Mouse (Mus musculus) G1E-ER4 (cell line): ENCODE results near the gene Pyy. TPM values are rescaled to one million over a fixed set of nuclear protein-coding genes. Genes with fewer than 3 reads are reported as not detected.

Experiments used
- GATA1 ChIP-seq: IDR thresholded peaks from one replicate; pipeline ENCODE4 v1.8.0; 2012; ENCODE audit warnings: low read length, inconsistent platforms
- polyA plus RNA-seq: library from polyadenylated mRNA; stranded (reverse); fragments of >175 nt; gene quantifications from 2 replicates; pipeline ENCODE4 v1.2.3, GENCODE M21; 2012

The Pyy gene
- polyA plus RNA-seq, 1 experiment: not detected

DNA sequence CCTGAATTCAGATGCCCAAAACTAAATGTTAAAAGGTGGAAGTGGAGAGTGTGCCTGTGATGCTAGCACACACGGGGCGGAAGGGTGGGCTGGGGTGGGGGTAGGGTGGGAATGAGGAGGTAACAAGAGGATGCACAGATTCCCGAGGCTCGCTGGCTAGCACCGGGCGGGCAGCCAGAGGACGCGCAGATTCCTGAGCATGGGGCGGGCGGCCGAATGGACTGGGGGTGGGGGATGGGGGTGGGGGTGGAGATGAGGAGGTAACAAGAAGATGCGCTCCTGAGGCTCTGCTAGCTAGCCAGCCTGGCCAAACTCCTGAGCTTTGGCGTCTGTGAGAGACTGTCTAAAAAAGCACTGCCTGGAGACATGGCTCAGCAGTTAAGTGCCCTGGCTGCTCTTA lies 37.2 kb downstream of the Pyy start:
- TF ChIP-seq GATA1: no peak

DNA sequence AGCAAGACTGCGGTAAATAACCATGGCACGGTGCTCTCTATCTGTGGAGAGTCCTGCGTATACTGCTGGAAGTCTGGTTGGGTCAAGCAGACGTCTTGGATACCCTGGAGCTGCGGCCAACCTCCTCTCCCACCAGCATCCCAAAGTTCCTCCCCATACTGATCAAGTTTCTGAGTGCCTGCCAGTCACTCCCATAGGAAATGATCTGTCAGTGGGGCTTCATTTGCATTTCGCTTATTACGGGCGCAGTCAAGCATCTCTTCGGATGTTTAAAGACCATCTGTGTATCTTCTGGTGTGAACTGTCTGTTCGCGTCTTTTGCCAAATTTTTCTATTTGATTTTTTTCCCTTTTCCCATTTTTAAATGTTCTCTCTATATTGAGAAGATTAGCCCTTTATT lies 38.0 kb downstream of the Pyy start:
- no peak for TF ChIP-seq GATA1

DNA sequence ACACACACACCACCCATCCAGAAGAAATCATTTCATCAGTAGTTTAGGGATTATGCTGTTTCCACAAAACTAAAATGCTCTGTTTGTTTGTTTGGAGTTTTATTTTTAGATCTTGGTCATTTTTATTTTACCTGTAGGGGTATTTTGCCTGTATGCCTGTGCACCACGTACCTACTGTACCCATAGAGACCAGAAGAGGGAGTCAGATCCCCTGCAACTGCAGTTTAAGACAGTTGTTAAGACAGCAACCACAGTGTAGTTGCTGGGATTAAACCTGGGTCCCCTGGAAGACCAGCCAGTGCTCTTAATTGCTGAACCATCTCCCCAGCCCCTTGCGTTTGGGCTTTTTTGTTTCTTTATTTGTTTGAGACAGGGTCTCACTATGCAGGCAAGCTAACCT lies 38.7 kb downstream of the Pyy start:
- no peak for TF ChIP-seq GATA1

DNA sequence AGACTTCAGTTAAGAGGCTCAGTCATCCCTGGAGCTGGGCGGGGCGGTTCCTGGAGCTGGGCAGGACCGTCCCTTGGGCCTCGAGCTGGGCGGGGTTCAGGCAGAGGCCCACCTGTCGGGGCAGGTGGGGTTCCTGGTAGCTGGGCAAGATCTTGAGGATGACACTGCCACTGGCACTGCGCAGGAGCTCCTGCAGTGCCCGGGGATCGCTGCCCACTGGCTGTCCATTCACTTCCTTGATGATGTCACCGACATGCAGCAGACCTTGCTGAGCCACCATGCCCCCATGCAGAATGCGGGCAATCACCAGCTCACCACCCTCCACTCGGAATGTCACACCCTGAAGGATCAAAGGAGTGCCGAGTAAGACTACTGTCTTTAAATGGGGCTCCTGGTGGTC lies 44.6 kb downstream of the Pyy start:
- TF ChIP-seq GATA1: no peak

- no peak for TF ChIP-seq GATA1
Measured at GRCm38 (mm10) chr11:102061941-102062473, 45.6 kb downstream of the Pyy start.

GRCm38 (mm10) chr11:102061236-102061940 lies 46.2 kb downstream of the Pyy start:
- no peak for TF ChIP-seq GATA1

Other genes starting within 250 kb of the Pyy start
- not detected in 2 replicates for gene Meox1, start 213.5 kb downstream of the Pyy start, polyA plus RNA-seq
- gene Sost, start 140.8 kb downstream of the Pyy start, polyA plus RNA-seq: not detected in 2 replicates
- gene Cfap97d1, start 123.6 kb downstream of the Pyy start, polyA plus RNA-seq: not detected in 2 replicates
- not detected in 2 replicates for gene Dusp3, start 120.8 kb downstream of the Pyy start, polyA plus RNA-seq
- not detected in 2 replicates for gene Mpp3, start 79.4 kb downstream of the Pyy start, polyA plus RNA-seq
- gene Cd300lg, start 66.3 kb downstream of the Pyy start, polyA plus RNA-seq: not detected in 2 replicates
- gene Mpp2, start 19.3 kb downstream of the Pyy start, polyA plus RNA-seq: 17.3 and 17.7 TPM in 2 replicates
- not detected in 2 replicates for gene Ppy, start 6.5 kb downstream of the Pyy start, polyA plus RNA-seq
- gene Nags, start 37.7 kb upstream of the Pyy start, polyA plus RNA-seq: not detected in 2 replicates
- gene Tmem101, start 48.6 kb upstream of the Pyy start, polyA plus RNA-seq: 13.0 and 14.8 TPM in 2 replicates
- gene Lsm12, start 77.5 kb upstream of the Pyy start, polyA plus RNA-seq: 106 and 164 TPM in 2 replicates
- 21.2 and 21.5 TPM in 2 replicates for gene G6pc3, start 81.8 kb upstream of the Pyy start, polyA plus RNA-seq
- 34.9 and 38.8 TPM in 2 replicates for gene Hdac5, start 122.3 kb upstream of the Pyy start, polyA plus RNA-seq
- 4.7 and 11.3 TPM in 2 replicates for gene BC030867, start 141.1 kb upstream of the Pyy start, polyA plus RNA-seq
- gene Asb16, start 160.9 kb upstream of the Pyy start, polyA plus RNA-seq: not detected in 2 replicates
- gene Tmub2, start 177.1 kb upstream of the Pyy start, polyA plus RNA-seq: 35.4 and 44.5 TPM in 2 replicates
- 67.5 and 84.9 TPM in 2 replicates for gene Atxn7l3, start 188.8 kb upstream of the Pyy start, polyA plus RNA-seq
- gene Ubtf, start 211.9 kb upstream of the Pyy start, polyA plus RNA-seq: 180 and 263 TPM in 2 replicates